Mouse (Mus musculus): ENCODE measurements around the gene Pou2f2. TPM values are rescaled to one million over a fixed set of nuclear protein-coding genes. Genes with fewer than 3 reads are reported as not detected.

Gene Pou2f2
- polyA plus RNA-seq, 2 experiments = 0.55 to 1.3 TPM

GRCm38 (mm10) chr7:25125716-25126281, 53.7 kb downstream of the Pou2f2 start:
- no peak overlapping the region for H3K9ac ChIP-seq (ENCODE audit: low read depth, low read length, severe bottlenecking)
- no peaks in the 10 kb centered on the region for H3K9me3 ChIP-seq (ENCODE audit: control insufficient read depth, low read length)
- H3K4me3 ChIP-seq (replicated peaks; ENCODE audit: low read length) = no peak overlapping the region
- no peaks in the 10 kb centered on the region for H3K36me3 ChIP-seq (ENCODE audit: control insufficient read depth, insufficient read depth, low read length)
- WGBS = 76% methylated on average over 10 of the region's 10 CpGs
- H3K4me1 ChIP-seq (ENCODE audit: control insufficient read depth, insufficient read depth, low read length) = no peaks in the 10 kb centered on the region
- no peak overlapping the region for H3K27ac ChIP-seq (replicated peaks; ENCODE audit: low read depth, low read length)
- H3K27me3 ChIP-seq (ENCODE audit: control insufficient read depth, insufficient read depth, low read length) = no peaks in the 10 kb centered on the region
- TF ChIP-seq POLR2A (IDR thresholded peaks at IDR 0.05; ENCODE audit: borderline replicate concordance, extremely low read depth, insufficient read depth, insufficient read length) = no peak
- DNase-seq (ENCODE audit: low spot score) = no peak
- no peak overlapping the region for H3K4me2 ChIP-seq (replicated peaks; ENCODE audit: low read depth, low read length, severe bottlenecking)
- ATAC-seq (ENCODE audit: low FRiP score, low read depth) = no peak

GRCm38 (mm10) chr7:25121240-25121786, 58.2 kb downstream of the Pou2f2 start:
- H3K4me2 ChIP-seq (replicated peaks; ENCODE audit: low read depth, low read length, severe bottlenecking) = no peak overlapping the region
- H3K9ac ChIP-seq (ENCODE audit: low read depth, low read length, severe bottlenecking) = no peak overlapping the region
- ATAC-seq (ENCODE audit: low FRiP score, low read depth) (no peak), DNase-seq (ENCODE audit: low spot score) (no peak)
- 61% methylated on average over 13 of the region's 13 CpGs for WGBS
- no peaks in the 10 kb centered on the region for H3K36me3 ChIP-seq (ENCODE audit: control insufficient read depth, insufficient read depth, low read length)
- H3K27me3 ChIP-seq (ENCODE audit: control insufficient read depth, insufficient read depth, low read length) = no peaks in the 10 kb centered on the region
- H3K4me3 ChIP-seq (replicated peaks; ENCODE audit: low read length) = no peak overlapping the region
- H3K4me1 ChIP-seq (ENCODE audit: control insufficient read depth, insufficient read depth, low read length) = no peaks in the 10 kb centered on the region
- no peaks in the 10 kb centered on the region for H3K9me3 ChIP-seq (ENCODE audit: control insufficient read depth, low read length)
- no peak for TF ChIP-seq POLR2A (IDR thresholded peaks at IDR 0.05; ENCODE audit: borderline replicate concordance, extremely low read depth, insufficient read depth, insufficient read length)
- no peak overlapping the region for H3K27ac ChIP-seq (replicated peaks; ENCODE audit: low read depth, low read length)

- DNase-seq (ENCODE audit: low spot score) (no peak), ATAC-seq (ENCODE audit: low FRiP score, low read depth) (no peak)
- 75% methylated on average over 25 of the region's 25 CpGs for WGBS
- Histone ChIP-seq H3K4me1 (ENCODE audit: control insufficient read depth, insufficient read depth, low read length) (no peaks in the 10 kb centered on the region), H3K27ac (replicated peaks; ENCODE audit: low read depth, low read length) (no peak overlapping the region), H3K4me2 (replicated peaks; ENCODE audit: low read depth, low read length, severe bottlenecking) (no peak overlapping the region), H3K36me3 (ENCODE audit: control insufficient read depth, insufficient read depth, low read length) (no peaks in the 10 kb centered on the region), H3K9ac (ENCODE audit: low read depth, low read length, severe bottlenecking) (no peak overlapping the region), H3K9me3 (ENCODE audit: control insufficient read depth, low read length) (no peaks in the 10 kb centered on the region), H3K4me3 (replicated peaks; ENCODE audit: low read length) (no peak overlapping the region), H3K27me3 (ENCODE audit: control insufficient read depth, insufficient read depth, low read length) (0 out of 2 replicates have a peak, but pooled peaks cover 2% of the 10 kb centered on the region)
- TF ChIP-seq POLR2A (IDR thresholded peaks at IDR 0.05; ENCODE audit: borderline replicate concordance, extremely low read depth, insufficient read depth, insufficient read length) = no peak
Observed at GRCm38 (mm10) chr7:25120061-25120834, 59.3 kb downstream of the Pou2f2 start.

GRCm38 (mm10) chr7:25112956-25113603, 66.4 kb downstream of the Pou2f2 start:
- Histone ChIP-seq H3K4me1 (ENCODE audit: control insufficient read depth, insufficient read depth, low read length) (no peaks in the 10 kb centered on the region), H3K9me3 (ENCODE audit: control insufficient read depth, low read length) (no peaks in the 10 kb centered on the region), H3K9ac (ENCODE audit: low read depth, low read length, severe bottlenecking) (no peak overlapping the region), H3K36me3 (ENCODE audit: control insufficient read depth, insufficient read depth, low read length) (no peaks in the 10 kb centered on the region), H3K27me3 (ENCODE audit: control insufficient read depth, insufficient read depth, low read length) (0 out of 2 replicates have a peak, but pooled peaks cover 5% of the 10 kb centered on the region), H3K4me3 (replicated peaks; ENCODE audit: low read length) (no peak overlapping the region), H3K27ac (replicated peaks; ENCODE audit: low read depth, low read length) (no peak overlapping the region), H3K4me2 (replicated peaks; ENCODE audit: low read depth, low read length, severe bottlenecking) (no peak overlapping the region)
- 82% methylated on average over 16 of the region's 16 CpGs for WGBS
- DNase-seq (ENCODE audit: low spot score) (no peak), ATAC-seq (ENCODE audit: low FRiP score, low read depth) (no peak)
- no peak for TF ChIP-seq POLR2A (IDR thresholded peaks at IDR 0.05; ENCODE audit: borderline replicate concordance, extremely low read depth, insufficient read depth, insufficient read length)

Data from limb, embryonic 14.5 days (tissue).